Mouse (Mus musculus) kidney, adult 9 months (tissue): Measurements from ENCODE around the gene Arhgef28.

Experiments used
- DNase-seq: peaks from one replicate; pipeline ENCODE4 v3.0.0; 2022

The Arhgef28 gene

DNA sequence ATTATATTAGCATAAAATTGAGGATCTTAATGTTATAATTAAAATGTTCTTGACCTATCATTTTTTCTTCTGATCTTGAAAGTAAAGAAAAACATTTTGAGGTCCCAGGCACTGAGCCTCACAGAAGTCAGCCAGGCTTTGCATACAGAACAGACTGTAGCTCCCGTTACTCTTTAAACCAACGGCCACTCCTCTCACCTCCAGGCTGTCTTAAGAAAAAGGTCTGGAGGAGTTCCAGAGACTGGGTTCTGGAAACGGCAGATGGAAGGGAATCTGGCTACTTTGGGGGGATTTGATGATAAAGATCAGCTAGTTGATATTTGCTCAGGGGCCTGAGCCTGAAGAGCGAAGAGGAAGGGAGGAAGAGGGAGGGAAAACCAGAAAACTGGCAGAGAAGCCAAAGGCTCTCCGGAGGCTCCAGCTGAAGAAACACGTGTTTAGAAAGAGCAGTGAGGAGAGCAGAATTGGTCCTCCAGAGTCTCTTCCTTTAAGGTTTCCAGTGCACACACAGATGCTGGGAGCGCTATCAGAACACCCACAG lies 251.2 kb downstream of the Arhgef28 start:
- peak; percentile 62 for DNase-seq

- no peak for DNase-seq
Measured at GRCm38 (mm10) chr13:97954051-97954450, 252.2 kb downstream of the Arhgef28 start.

DNA sequence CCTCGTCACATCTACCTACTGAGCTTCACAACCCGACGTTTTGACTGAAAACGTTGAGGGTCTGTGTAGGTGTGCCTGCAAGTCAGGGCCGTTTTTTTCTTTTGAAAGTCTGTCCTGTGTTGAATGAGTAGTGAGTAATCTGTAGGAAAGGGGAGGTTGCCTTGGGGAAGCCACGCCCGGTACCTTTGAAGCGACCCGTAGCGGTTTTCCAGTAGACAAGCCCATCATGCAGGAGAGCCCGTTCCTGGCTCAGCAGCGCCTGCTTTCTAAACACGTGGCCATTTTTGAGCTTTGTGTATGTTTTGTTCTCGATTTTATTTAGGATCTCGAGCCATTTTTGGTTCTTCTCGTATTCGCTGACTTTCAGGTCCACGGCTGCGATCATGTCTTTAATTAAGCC lies 252.7 kb downstream of the Arhgef28 start:
- DNase-seq, result no peak

DNA sequence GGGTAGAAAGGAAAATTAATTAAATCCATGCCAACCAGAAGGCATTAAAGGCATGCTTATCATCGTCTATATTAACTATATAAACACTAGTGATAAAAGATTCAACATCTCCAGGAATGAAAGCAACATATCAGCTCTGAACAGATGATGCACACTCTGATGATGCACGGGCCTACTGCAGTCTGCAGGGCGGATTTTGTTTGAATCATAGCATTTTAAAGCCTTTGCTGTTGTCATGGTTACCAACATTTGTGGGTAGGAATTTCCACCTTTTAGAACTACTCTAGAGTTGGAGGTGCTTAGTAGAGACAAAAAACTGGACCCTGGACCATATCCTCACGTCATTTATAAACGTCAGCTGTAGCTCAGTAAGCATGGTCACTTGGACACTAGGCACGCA lies 257.4 kb downstream of the Arhgef28 start:
- no peak for DNase-seq

DNA sequence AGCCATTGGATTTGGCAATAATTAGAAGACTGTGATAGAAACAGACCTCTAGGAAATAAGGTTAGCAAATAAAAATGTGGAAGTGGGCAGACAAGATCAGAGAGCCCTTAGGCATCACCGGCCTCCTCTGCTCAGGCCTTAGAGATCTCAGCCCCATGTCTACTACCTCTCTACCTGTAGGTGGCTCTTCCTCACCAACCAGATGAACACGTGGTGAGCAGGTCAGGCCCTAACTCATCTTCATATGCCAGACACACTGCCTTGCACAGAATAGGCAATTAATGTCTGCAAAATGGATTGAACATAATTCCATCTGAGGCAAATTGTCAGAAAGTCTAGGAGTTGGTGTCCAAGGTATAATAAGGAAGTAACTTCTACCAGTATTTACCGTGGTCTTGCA lies 258.6 kb downstream of the Arhgef28 start:
- no peak for DNase-seq

DNA sequence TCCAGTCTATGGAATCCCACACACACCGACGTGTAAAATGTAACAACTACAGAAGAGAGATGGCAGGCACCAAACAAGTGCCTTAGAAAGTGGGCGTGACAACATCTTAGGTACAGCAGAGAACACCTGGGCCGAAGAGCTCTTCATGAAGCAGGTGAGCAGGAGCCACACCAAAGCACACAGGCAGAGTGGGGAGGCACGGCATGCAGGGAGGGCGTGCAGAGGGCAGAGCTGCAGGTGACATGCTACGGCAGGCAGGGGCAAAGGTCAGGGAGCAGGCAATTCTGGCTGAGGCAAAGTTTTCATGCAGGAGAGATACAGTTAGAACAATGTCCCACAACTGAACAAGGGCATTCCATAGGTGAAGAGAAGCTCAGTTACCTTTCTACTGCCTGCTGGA lies 259.8 kb downstream of the Arhgef28 start:
- DNase-seq, result peak; percentile 33

DNA sequence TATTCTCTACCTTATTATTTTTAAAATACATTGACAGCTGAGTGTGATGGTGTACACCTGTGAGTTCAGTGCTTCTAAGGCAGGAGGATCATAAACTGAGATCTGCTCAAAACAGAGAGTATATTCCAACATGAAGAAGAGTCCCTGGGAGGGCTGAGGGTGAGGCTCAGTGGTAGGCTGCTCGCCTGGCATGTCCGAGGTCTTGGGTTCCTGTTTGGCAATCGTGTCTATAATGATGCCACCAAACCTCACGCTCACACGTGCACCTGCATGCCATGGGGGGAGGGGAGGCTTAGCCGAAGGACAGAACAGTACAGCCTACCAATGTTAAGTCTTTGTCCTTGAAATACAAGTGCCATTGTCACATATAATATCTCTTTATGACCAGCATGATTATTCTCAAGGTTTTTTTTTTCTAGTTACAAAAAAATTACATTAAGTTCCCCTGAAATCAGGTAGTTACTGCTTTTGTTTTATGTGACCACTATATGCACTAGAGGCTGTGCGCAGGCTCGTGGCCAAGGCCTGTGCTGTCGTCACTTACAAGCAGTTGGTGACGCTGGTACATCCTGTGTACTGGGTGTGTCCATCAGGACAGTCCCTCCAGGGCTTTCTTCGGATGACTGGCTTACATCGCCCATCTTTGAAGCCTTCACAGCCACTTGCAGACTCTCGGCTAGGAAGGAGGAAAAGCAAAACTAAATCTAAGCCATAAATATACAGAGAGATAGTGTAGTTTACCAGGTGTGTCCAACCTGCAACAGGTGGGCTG lies 264.1 kb downstream of the Arhgef28 start:
- DNase-seq, result no peak

DNA sequence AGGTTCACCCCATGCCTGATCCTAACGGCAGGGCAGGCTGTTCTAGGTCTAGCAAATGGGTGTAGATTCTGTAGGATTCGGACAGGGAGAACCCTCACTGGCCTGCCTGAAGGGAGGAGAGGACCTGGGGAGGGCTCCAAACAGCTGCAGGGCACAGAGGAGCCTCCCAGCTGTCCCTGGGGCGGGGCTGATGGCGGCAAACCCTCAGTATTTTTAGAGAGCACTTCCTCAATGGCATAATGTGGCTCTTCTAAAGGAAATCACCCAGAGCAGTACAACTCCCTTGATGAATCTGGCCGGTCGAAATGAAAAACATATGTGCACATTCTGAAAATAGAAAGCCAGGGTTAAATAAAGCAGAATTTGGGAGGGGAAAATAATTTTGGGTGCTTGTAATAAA lies 265.1 kb downstream of the Arhgef28 start:
- DNase-seq, result no peak

DNA sequence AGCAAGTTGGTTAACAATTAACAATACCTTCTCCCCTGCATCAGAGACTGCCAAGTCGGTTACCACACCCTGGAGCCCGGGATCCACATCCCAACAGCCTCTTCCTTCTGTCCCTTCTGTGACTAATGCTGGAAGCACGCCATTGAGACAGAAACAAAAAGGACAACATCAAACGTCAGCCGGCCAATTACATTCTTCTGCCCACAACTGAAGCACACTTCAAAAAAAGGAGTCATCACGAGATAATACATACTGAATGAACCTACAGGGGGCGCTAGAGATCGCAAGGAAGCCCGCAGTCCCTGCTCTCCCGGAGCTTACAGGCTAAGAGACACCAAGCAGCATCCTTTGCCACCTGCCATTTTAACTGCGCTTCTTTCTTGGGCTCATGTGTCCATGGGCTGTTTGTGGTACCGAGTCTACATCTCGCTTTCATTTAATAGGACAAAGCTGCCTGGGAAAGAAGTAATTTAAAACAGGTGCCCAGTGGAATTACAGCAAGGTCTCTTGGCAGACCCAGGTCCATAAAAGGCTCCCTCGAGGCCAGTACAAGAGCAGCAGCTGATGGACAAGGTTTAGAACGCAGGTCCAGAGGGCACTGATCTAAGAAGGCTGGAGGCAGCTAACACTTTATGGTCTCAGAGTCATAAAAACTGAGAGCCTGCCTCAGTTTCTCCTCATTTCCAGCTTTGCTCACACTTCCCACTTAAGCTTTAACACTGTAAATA lies 266.6 kb downstream of the Arhgef28 start:
- DNase-seq, result peak; percentile 61

DNA sequence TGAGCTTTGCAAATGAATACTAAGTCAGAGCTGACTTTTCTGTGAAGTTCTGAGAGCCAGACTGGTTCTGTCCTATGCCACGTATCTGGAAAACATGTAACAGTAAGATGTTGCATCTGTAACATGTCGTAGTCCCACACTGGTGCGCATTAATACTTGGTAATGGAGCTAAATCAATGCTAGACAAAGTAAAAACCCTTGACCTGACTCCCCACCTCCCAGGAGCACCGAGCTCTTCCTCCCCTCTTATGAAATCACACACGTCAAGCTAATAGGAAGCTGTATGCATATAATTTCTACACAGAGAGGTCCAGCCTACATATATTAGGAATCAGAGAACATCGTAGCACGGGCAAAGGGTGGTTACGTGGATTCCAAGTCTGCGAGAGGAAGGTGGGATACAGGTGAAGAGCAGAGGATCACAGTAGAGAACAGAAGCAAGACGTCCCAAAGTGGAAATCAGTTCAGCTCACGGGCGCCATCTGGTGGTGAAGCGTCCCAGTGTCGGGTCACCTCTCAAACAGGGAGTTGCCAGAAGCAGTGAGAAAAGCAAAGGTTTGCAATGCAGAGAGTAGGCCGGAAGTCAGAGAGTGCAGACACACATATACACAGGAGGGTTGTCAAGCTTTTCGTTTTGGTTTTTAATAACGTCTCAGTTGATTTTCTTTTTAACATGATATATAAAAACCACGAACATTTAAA lies 267.5 kb downstream of the Arhgef28 start:
- peak; percentile 89 for DNase-seq

- DNase-seq, result no peak
Measured at GRCm38 (mm10) chr13:97937919-97938318, 268.3 kb downstream of the Arhgef28 start.

DNA sequence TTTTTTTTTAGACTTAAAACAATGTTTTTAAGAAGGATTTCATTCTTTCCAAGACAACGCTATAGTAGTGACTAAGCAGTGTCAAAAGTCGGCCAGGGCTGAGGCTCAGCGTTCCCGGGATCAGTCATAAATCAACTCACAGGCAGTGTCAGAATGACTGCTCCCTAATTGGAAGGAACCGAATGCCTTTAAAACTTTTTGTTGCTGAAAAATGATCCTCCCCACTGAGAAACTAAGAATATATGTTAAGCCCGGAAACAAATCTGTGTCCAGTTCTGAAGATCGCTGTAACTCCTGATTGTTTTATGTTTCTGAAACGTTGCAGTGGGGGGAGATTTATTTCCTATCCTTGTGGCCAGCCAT lies 278.1 kb downstream of the Arhgef28 start:
- DNase-seq, result peak; percentile 25

DNA sequence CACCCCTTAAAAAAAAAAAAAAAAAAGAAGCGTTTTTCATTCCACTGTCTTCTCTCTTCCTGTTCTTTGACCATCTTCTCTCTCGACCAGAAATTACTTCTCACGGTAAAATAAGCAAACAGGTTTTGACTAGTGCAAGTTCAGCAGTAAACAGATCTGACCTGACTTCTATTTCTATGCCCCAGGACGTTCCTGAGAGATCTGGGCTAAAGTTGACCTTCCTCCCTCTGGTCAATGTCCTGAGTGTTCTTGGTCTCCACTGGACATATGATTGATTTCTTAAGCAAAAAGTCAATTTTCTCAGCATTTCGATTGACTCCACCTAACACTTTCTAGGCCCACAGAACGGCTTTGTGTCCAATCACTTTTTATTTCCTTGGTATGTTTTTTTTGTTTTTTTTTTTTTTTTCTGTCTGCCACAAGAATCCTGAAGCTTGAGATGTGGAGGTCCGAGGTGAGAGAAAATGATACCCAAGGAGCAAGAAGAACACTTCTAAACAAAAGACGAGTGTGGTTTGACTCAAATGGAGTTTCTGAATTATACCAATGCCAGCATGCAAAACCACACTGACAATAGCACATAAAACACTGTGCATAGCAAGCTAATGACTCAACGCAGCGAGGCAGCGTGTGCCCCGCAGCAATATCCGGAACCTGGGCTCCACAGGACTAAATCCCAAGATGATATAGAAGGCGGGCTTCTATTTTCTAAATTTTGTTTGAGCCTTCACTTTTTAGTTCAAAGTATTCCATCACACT lies 278.7 kb downstream of the Arhgef28 start:
- DNase-seq, result peak; percentile 71

DNA sequence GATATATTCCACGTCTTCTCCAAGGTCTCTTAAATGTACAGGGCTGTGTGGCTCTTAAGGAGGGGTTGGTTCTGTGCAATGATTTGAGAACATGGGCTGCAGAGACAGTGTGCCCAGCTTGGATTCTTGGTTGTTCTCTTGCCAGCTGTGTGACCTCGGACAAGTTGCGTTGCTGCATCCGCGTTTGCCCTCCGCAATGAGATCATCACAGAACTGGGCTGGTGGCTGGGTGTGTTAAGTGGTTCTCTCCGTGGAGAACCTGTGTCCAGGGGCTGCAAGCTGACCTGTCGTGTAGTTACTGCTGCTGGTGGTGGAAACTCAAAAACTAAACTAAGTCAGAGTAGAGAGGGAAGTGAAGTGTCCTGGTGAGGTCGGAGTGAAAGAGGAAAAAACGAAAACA lies 279.9 kb downstream of the Arhgef28 start:
- no peak for DNase-seq

- no peak for DNase-seq
Measured at GRCm38 (mm10) chr13:97923009-97923408, 283.2 kb downstream of the Arhgef28 start.

GRCm38 (mm10) chr13:97919590-97919989 lies 286.6 kb downstream of the Arhgef28 start:
- DNase-seq, result no peak

GRCm38 (mm10) chr13:97918117-97918900 lies 287.9 kb downstream of the Arhgef28 start:
- DNase-seq, result no peak

- DNase-seq, result no peak
Measured at GRCm38 (mm10) chr13:97911013-97911412, 295.2 kb downstream of the Arhgef28 start.

GRCm38 (mm10) chr13:97902821-97903220 lies 303.4 kb downstream of the Arhgef28 start:
- no peak for DNase-seq

- no peak for DNase-seq
Measured at GRCm38 (mm10) chr13:97900380-97900758, 305.9 kb downstream of the Arhgef28 start.

DNA sequence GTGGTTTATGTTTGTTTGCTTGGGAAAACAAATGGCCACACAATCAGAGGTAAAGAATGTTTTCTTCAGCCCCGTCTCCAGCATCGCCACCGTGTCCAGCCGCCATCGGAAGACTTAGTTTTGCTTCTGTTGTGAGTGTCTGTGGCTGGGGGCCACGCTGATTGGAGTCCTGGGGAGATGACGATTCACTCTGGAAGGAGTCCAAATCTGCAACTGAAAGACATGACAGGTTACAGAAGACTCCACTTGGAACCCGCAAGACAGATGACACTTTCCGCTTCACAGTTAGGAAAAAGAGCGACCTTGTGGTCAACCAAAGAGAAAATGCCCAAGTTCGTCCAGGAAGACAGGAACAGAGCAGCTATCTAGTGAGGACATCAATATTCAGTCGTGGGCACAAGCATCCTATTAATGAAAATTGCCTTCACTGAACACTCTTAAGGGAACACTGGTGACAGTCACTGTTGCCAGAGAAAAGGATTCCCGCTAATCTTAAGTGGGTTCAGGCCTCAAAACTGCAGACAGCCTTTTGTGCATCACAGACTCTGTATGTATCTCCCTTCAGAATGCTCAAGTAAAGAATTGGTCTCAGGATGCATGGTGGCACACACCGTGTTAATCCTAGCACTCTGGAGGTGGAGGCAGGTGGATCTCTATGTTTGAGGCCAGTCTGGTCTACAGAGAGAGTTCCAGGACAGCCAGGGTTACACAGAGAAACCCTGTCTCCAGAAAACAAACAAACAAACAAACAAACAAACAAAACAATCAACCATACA lies 306.4 kb downstream of the Arhgef28 start:
- no peak for DNase-seq
